8 mouse cellular contexts compared by ENCODE assay signal in the genomic region with DNA sequence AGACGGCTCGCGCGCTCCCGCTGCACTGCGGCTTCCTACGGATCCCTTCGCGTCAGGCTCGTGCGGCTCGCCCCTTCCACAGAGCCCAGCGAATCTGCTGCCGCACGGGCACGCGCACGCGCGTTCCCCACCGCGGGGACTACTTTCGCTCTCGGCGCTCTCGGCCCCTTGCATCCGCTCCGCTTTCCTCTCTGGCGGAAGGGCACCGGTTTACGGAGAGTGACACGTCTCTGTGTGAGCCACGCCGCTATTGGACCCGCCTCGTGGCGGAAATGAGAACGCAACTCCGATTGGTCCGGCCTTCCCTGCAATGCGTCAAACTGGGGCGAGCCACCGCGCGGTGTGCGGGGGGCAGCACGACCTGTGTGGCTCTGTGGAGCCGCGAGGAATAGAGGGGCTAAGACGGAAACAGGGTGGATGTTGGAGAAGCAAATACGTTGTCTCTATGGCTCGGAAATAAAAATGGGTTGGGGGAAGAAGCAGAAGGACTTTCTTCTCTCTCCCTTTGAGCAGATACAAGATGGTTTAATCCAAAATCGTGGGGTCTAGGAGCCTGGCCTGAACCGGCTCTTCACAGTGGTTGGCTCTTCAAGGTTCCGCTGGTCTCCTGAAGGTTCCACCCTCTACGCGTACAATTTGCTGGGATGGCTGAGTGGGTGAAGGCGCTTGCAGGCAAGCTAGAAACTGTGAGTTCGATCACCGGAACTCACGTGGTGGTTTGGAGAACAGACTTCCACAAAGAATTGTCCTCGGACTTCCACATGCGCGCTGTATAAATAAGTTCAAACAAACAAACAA. TPM values are rescaled to one million over a fixed set of nuclear protein-coding genes. Genes with fewer than 3 reads are reported as not detected.
A peak's percentile ranks its signal among the peaks of the same experiment; 100 is the strongest.
DNase-seq lines count a peak whose midpoint lies in the region; ATAC-seq lines count a peak whose summit lies in the region.

A gene (minus strand): TSS at position 78 of the 798 bp plus-strand sequence.

- no peaks in the 10 kb centered on the region for H3K27me3 ChIP-seq in hindbrain, embryonic 11.5 days (ENCODE audit: control insufficient read depth, insufficient read depth, low read length)

- no peaks in the 10 kb centered on the region for H3K36me3 ChIP-seq in hindbrain, embryonic 11.5 days (ENCODE audit: control insufficient read depth, insufficient read depth, low read length)

- H3K9ac ChIP-seq in hindbrain, embryonic 11.5 days (ENCODE audit: low read depth, low read length), result peak within 1 kb of the TSS; percentile 99

- peaks cover 25% of the 10 kb centered on the region for H3K4me1 ChIP-seq in hindbrain, embryonic 11.5 days (replicated peaks; ENCODE audit: control insufficient read depth, insufficient read depth, low read length)

- peak; percentile 100 for DNase-seq in Muller cell, postnatal 12 days (ENCODE audit: inconsistent ontology term)
- peak; percentile 100 for DNase-seq in cerebellum, adult 9-11 months
- peak; percentile 98 to 100 for DNase-seq in frontal cortex, adult 2 months (ENCODE audit: extremely low spot score in 1 of 2, low spot score in 1 of 2)
- DNase-seq in hindbrain, embryonic 11.5 days (ENCODE audit: low spot score), result peak; percentile 100
- DNase-seq in layer of hippocampus, postnatal 10 days (ENCODE audit: low spot score in 2 of 2), result peak; percentile 100
- peak; percentile 100 for DNase-seq in lung, postnatal 10 days
- peak; percentile 100 for DNase-seq in ovary, postnatal 36 days (ENCODE audit: low spot score)
- peak; percentile 100 for DNase-seq in thymus, postnatal 25 days

- H3K4me2 ChIP-seq in hindbrain, embryonic 11.5 days (replicated peaks; ENCODE audit: low read depth, low read length), result peak within 1 kb of the TSS; percentile 72

- H3K27ac ChIP-seq in hindbrain, embryonic 11.5 days (ENCODE audit: low read depth, low read length), result peak within 1 kb of the TSS; percentile 96

- H3K4me3 ChIP-seq in hindbrain, embryonic 11.5 days (ENCODE audit: low read depth, low read length), result peak within 1 kb of the TSS; percentile 93

- WGBS in hindbrain, embryonic 11.5 days, result 2% methylated on average over 64 of the region's 64 CpGs

- peak; percentile 93 for ATAC-seq in hindbrain, embryonic 11.5 days (ENCODE audit: low FRiP score)

- H3K9me3 ChIP-seq in hindbrain, embryonic 11.5 days (ENCODE audit: control insufficient read depth, low read length), result no peaks in the 10 kb centered on the region

RNA-seq across cellular contexts. Expression of the gene that starts here (rescaled TPM):
- 1,679 and 1,948 TPM in 2 replicates for polyA plus RNA-seq in frontal cortex, adult 2 months (2012; rRNA removed)
- polyA plus RNA-seq in hindbrain, embryonic 11.5 days (2014; fragmentation: Nextera tagmentation; extraction: Ambion mirVana), result 322 and 337 TPM in 2 replicates
- total RNA-seq in layer of hippocampus, postnatal 10 days (2021), result 1,000 to 10,000 TPM; 2,090 to 2,190 TPM

Comparison
In these comparisons a context has a peak if more than half of its experiments do, and no peak if none do; other contexts are left out.
1. Peak in every context shown above with its lines: DNase-seq, ATAC-seq, H3K4me3 ChIP-seq and H3K27ac ChIP-seq.